Mouse (Mus musculus) ES-Bruce4 (cell line): ENCODE measurements around the gene Tfcp2l1. TPM values are rescaled to one million over a fixed set of nuclear protein-coding genes. Genes with fewer than 3 reads are reported as not detected.

Experiments
- H3K27ac ChIP-seq: 2 replicates; pipeline ENCODE4 v1.5.1; 2012; ENCODE audit warnings: low read length, inconsistent platforms; ENCODE audit not compliant: insufficient read depth
- H3K27me3 ChIP-seq: 2 replicates; pipeline ENCODE4 v1.6.1; 2012; ENCODE audit warnings: mild to moderate bottlenecking, low read length, inconsistent platforms; ENCODE audit not compliant: control insufficient read depth, poor library complexity, insufficient read depth, severe bottlenecking
- H3K36me3 ChIP-seq: 2 replicates; pipeline ENCODE4 v1.6.1; 2012; ENCODE audit warnings: inconsistent platforms, mild to moderate bottlenecking, low read length, moderate library complexity; ENCODE audit not compliant: control insufficient read depth, poor library complexity, insufficient read depth, severe bottlenecking
- H3K4me1 ChIP-seq: one replicate; pipeline ENCODE4 v1.8.1; 2011; ENCODE audit warnings: low read length; ENCODE audit not compliant: control insufficient read depth, insufficient read depth
- H3K4me3 ChIP-seq: 2 replicates; pipeline ENCODE4 v1.5.1; 2011; ENCODE audit warnings: low read depth, mild to moderate bottlenecking, low read length
- H3K9ac ChIP-seq: 2 replicates; pipeline ENCODE4 v1.6.1; 2012; ENCODE audit warnings: low read depth, mild to moderate bottlenecking, inconsistent platforms; ENCODE audit not compliant: poor library complexity, severe bottlenecking
- H3K9me3 ChIP-seq: replicated peaks from 2 replicates; pipeline ENCODE4 v1.6.1; 2012; ENCODE audit warnings: mild to moderate bottlenecking, low read length, inconsistent platforms; ENCODE audit not compliant: control insufficient read depth, poor library complexity, insufficient read depth, severe bottlenecking
- CTCF ChIP-seq: IDR thresholded peaks from one replicate; pipeline ENCODE4 v1.8.1; 2011; ENCODE audit warnings: low read depth, low read length
- EP300 ChIP-seq: IDR thresholded peaks from 2 replicates; pipeline ENCODE4 v1.6.1; 2011; ENCODE audit warnings: low read depth, low read length; ENCODE audit not compliant: insufficient read depth
- POLR2A ChIP-seq: IDR thresholded peaks from one replicate; pipeline ENCODE4 v1.8.1; 2011; ENCODE audit warnings: low read length; ENCODE audit not compliant: insufficient read depth
- polyA plus RNA-seq: library from polyadenylated mRNA; stranded (reverse); fragments of >200 nt; gene quantifications from 2 replicates; pipeline ENCODE4 v1.2.4, GENCODE M21; 2011; ENCODE audit warnings: low read depth; ENCODE audit not compliant: missing spikeins, insufficient read depth, insufficient read length

Gene Tfcp2l1
- polyA plus RNA-seq: 110 and 113 TPM in 2 replicates

DNA sequence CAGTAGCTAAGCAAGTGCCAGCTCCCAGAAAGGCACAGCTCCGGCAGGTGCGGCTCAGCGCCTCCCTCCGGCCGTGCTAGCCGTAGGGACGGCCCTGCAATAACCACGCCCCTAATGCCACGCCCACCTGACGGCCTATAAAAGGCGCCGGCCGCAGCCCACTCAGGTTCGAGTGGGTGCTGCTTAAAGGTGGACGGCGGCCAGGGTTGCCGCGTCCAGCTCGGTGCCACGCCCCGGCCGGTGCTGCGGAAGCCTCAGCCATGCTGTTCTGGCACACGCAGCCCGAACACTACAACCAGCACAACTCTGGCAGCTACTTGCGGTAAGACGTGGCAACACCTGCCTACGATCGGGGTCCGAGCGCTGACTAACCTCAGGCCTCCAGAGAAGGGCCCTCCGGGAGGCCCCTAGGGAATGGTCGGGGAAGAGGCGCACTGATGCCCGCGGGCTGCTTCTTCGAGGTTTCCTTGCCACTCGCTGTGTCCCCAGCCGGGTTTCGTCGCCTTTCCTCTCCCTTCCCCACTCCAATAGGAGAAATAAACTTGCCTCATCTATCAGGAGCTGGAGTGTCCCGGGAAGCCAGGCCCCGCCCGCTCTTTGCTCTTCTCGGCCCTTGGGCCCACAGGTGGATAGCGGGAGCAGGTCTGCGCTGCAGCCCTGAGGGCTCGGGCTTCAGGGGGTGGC lies at the start of gene Tfcp2l1:
TSS of gene Tfcp2l1 (plus strand) at position 165 of the 684 bp plus-strand sequence.
- Histone ChIP-seq H3K4me3 (peak within 1 kb of the TSS; percentile 82), H3K36me3 (peaks cover 8% of the 10 kb centered on the region), H3K4me1 (peaks cover 12% of the 10 kb centered on the region), H3K9ac (peak within 1 kb of the TSS; percentile 60), H3K27ac (0 out of 2 replicates have a peak within 1 kb of the TSS, but pooled peaks have one; percentile 6), H3K9me3 (no peaks in the 10 kb centered on the region), H3K27me3 (no peaks in the 10 kb centered on the region)
- peak; percentile 90 for TF ChIP-seq POLR2A
- TF ChIP-seq EP300: peak; percentile 28; the same call in 1 of the 2 replicates
- peak; percentile 42 for TF ChIP-seq CTCF

DNA sequence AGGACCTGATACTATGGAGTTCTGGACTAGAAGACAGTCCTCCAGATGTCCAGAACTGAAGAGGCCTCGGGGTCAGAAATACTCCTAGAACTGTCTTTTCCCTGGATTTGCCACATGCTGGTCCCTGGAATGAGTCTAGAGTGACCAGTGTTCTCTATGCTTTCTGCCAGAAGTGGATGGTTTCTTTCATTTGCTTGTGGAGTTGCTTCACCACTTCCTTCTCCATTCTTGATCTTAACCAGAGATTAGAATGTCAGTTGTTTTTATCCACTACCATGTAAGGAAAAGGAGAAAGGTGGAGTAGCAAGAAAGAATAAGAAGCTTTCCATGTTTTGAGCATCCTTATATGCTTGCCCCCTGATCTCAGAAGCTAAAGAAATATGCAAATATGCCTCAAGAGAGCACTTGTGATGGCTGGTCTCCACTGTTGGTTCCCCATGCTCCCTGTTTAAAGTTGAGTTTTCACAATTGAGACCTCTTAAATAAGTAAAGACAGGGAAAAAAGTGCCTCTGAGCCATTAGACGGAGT lies 47.5 kb upstream of the Tfcp2l1 start:
- Histone ChIP-seq H3K27ac (no peak overlapping the region), H3K27me3 (no peaks in the 10 kb centered on the region), H3K9ac (no peak overlapping the region), H3K4me3 (no peak overlapping the region), H3K9me3 (no peaks in the 10 kb centered on the region), H3K4me1 (no peaks in the 10 kb centered on the region), H3K36me3 (0 out of 2 replicates have a peak, but pooled peaks cover 5% of the 10 kb centered on the region)
- TF ChIP-seq CTCF (no peak), EP300 (no peak), POLR2A (no peak)

DNA sequence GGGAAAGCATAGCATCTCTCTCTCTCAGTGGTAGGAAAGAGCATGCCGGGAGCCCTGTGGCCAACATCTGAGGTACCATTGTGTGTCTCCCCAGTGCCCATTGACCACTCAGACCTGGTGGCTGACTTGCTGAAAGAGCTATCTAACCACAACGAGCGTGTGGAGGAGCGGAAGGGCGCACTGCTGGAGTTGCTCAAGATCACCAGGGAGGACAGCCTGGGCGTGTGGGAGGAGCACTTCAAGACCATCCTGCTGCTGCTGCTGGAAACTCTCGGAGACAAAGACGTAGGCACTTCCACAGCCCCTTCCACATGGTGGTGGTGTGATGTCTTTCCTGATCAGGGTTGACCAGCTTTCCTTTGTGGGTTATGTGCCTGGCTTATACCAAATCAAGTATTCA lies 46.6 kb upstream of the Tfcp2l1 start:
- TF ChIP-seq POLR2A: no peak
- TF ChIP-seq EP300: no peak
- no peak for TF ChIP-seq CTCF
- Histone ChIP-seq H3K27ac (no peak overlapping the region), H3K9me3 (no peaks in the 10 kb centered on the region), H3K4me3 (no peak overlapping the region), H3K9ac (no peak overlapping the region), H3K36me3 (0 out of 2 replicates have a peak, but pooled peaks cover 5% of the 10 kb centered on the region), H3K4me1 (no peaks in the 10 kb centered on the region), H3K27me3 (no peaks in the 10 kb centered on the region)

DNA sequence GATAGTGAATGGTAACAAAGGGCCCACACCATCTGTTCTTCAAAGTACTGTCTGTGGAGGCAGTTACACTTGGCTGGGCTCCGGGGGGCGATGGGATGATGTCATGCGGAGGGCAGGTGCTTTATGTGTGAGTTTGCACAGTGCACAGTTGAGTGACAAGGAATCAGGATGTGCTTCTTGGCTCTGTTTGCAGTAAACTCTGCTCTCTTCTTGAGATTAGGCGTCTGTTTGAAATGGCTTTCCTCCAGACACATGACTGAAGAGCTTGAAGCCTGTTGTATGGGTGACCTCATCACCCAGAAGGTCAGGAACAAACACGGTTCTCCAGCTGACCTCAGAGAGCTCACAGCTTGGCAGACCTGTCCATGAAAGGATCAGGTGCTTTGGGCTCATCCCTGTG lies 38.0 kb upstream of the Tfcp2l1 start:
- H3K9ac ChIP-seq: no peak overlapping the region
- peaks cover 2% of the 10 kb centered on the region; the same call in 1 of the 2 replicates for H3K9me3 ChIP-seq
- 0 out of 2 replicates have a peak, but pooled peaks cover 5% of the 10 kb centered on the region for H3K36me3 ChIP-seq
- H3K27ac ChIP-seq: no peak overlapping the region
- H3K27me3 ChIP-seq: no peaks in the 10 kb centered on the region
- no peak overlapping the region for H3K4me3 ChIP-seq
- H3K4me1 ChIP-seq: no peaks in the 10 kb centered on the region
- TF ChIP-seq POLR2A (no peak), CTCF (no peak), EP300 (0 out of 2 replicates have a peak, but pooled peaks have one; percentile 3)

DNA sequence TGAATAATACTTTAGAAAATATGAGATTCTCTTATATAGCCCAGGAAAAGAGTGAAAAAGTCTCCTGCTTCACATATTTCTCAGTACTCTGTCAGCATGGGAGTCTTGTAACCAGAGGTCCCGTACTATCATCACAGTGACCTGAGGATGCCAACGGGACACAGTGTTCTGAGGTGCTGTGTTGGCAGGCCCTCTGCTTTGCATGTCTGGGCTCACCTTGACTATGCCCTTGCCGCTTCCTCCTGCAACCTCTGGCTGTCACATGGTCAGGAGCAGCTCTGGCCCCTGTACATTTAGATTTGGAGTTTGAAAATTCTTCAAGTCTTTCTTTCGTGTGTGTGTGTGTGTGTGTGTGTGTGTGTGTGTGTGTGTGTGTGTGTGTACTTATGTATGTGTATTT lies 34.8 kb upstream of the Tfcp2l1 start:
- TF ChIP-seq POLR2A (no peak), CTCF (no peak), EP300 (no peak)
- H3K4me3 ChIP-seq: no peak overlapping the region
- H3K27me3 ChIP-seq: no peaks in the 10 kb centered on the region
- peaks cover 1% of the 10 kb centered on the region for H3K4me1 ChIP-seq
- peaks cover 5% of the 10 kb centered on the region; the same call in 1 of the 2 replicates for H3K36me3 ChIP-seq
- H3K9ac ChIP-seq: no peak overlapping the region
- H3K9me3 ChIP-seq: peaks cover 2% of the 10 kb centered on the region; the same call in 1 of the 2 replicates
- no peak overlapping the region for H3K27ac ChIP-seq

DNA sequence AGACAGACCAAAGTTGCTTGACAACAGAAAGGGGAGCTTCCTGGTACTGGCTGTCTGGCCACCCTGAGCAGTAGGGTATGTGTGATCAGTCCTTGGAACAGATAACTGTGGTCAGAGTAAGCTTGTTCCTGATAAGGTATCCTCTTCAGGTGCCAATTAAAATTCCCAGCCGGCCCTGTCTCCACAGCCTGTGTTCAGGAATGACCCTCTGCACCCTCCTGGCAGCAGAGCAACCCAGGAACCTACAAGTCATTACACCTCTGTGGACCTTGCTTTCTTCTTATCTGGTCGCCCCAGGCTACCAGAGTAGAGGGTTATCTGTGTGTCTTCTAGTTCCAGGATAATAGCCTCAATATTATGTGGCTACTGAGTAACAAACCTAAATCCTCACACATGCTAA lies 32.4 kb upstream of the Tfcp2l1 start:
- TF ChIP-seq POLR2A (no peak), EP300 (no peak), CTCF (no peak)
- H3K9me3 ChIP-seq: no peaks in the 10 kb centered on the region
- H3K4me3 ChIP-seq: no peak overlapping the region
- H3K27me3 ChIP-seq: no peaks in the 10 kb centered on the region
- H3K27ac ChIP-seq: no peak overlapping the region
- H3K4me1 ChIP-seq: peaks cover 1% of the 10 kb centered on the region
- H3K36me3 ChIP-seq: peaks cover 5% of the 10 kb centered on the region; the same call in 1 of the 2 replicates
- no peak overlapping the region for H3K9ac ChIP-seq
